Mouse (Mus musculus) lung, postnatal 10 days (tissue): Measurements from ENCODE around the gene Mfng.
A peak's percentile ranks its signal among the peaks of the same experiment; 100 is the strongest.

Experiments used
- DNase-seq: peaks from one replicate; pipeline ENCODE4 v3.0.0; 2021

Mfng gene

DNA sequence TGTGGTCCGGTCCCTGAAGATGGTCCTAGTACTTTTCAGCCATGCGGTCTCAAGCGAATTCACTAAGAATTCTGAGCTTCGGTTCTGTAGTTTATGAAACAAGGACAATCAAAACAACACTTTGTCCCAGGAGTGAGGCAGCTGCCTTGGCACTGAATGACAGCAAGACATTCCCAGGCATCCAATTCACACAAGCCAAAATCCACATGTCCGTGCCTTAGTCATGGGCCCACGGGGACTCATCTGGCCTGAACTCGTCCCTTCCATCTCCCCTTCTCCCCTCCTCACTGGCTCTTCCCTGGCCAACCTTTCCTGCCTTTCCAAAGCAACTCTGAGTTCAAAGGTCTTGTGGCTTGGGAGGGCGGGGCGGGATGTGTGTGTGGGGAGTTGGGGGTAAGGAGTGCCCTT is 13.1 kb upstream of the Mfng start:
- peak; percentile 70 for DNase-seq

DNA sequence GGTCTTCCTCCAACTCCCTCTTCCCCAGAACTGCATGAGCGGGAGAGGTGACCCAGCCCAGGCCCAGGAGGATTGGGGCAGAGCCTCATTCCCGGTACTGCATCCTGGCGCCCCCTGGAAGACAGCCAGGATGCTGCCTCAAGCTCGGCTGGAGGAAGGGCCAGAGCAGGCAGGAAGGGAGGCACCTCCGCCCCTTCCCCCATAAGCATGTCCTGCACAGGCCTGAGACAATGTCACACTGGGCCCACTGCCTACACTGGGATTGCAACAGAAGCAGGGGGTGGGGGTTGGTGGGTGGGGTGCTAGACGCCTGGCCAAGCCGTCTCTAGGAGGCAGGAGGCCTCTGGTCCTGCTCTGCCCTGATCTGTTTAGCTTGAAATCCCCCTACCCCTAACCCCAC is 12.7 kb upstream of the Mfng start:
- DNase-seq, result peak; percentile 92

DNA sequence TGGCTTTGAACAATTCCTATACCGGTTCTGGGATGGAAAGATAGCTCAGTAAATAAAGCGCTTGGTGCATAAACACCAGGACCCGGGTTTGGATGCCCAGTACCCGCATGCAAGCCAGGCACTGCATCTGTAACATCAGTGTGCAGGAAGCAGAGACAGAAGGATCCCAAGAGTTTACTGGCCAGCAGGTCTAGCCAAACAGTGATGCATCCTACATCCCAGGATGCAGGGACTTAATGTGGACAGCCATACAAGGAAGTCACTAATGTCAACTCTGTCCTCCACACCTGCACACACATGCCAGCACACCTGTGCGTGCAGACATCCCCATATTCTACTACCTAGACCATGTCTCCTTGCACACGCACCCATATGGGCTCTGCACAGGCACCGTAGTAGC is 12.0 kb upstream of the Mfng start:
- DNase-seq, result no peak

DNA sequence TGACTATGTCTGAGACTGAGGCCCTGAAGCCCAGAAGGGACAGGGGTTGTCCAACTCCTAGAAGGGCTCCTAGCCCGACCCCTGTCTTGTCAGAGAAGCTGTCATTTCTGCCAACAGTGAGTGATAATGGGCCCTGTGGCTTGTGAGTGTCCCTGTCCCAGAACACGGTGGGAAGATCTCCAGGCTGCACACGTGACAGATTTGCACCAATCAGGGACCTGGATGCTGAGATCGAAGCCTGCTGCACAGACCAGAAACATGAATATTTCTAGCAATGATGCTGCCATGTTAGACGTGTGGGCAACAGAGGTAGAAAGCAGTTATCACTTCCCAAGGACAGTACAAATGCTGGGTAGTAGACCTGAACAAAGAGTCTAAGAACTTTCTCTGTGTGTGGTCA is 11.2 kb upstream of the Mfng start:
- DNase-seq, result no peak

DNA sequence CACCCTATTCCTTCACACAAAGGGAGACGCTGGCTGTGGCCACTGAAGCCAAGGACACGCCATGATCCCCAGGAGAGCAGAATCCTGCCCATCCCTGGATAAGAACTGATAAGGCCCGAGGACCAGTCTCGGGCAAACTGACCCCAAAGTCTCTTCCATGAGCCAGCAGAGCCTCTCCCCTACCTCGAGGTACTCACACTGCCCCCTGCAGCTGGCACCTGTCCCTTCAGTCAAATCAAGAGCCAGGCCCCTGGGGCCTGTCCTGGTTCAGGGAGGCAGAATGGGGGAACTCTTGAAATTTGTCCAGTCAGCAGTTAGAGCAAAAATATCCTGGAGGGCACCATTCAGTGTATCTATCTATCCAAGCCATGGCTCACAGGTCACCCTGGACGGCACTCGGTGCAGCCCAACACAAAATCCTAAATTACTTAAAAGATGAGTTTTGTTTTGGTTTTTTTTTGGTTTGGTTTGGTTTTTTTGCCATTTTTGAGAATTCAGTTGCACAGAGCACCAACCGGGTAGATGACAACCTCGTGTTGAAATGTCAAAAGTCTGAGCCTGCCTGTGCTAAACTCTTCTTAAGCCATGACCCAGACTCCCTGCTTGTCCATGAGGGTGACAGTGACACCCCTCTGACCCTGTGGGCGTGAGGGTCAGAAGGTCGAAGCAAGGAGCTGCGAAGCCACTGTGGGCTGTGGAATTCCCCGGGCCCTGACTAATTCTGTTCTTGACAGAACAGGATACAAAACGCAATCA is 9.3 kb upstream of the Mfng start:
- DNase-seq, result no peak

DNA sequence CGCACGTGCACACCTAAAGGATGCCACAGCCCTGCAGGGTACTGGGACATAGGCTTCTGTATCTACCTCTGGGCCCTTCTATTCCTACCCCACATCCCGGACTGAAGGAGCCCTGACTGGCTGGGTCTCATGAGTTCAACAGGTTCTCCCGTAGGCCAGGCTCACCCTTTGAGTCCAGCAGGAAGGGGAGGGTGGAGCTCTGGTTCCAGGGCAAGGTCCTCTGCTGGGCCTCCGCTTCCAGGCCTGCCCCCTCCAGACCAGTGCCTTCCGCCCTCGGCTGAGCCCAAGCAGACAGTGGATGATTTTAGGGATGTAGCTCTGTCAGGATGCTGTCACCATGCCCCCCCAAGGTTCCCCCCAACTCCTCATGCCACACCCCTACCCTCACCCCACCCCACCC is 7.6 kb upstream of the Mfng start:
- DNase-seq, result no peak

DNA sequence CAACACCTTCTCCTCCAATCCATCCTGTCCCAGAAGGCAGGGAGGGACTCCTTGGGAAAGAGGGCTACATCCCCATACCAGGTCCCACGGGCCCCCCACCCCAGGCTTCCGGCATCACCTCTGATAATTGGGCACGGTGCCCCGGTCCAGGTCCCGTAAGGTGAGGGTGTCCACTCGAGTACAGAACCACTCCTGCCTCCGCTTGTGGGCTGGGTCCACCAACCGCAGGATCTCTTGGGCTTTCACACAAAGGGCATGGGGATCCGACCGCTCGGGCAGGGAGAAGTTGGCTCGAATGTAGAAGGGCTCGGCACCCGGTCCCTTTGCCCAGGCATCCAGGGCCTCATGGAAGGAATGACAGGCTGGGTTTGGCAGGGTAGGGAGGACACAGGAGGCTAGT is 7.1 kb upstream of the Mfng start:
- no peak for DNase-seq

DNA sequence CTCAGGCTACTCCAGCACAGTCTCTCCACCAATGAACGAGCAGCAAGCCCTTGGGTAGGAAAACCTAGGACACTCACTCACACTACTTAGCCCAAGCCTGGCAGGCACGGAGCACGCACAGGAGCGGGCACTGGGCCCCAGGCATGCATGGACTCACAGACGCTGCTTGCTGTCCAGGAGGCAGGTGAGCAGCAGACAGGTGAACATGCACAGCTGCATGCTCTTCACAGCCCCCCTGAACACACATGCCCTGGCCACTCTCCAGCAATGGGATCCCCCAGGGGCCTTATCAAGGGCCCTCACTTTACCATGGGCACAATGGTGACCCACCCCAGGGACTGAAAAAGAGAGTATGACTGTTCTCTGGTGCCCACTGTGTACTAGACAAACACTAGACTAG is 6.4 kb upstream of the Mfng start:
- no peak for DNase-seq

DNA sequence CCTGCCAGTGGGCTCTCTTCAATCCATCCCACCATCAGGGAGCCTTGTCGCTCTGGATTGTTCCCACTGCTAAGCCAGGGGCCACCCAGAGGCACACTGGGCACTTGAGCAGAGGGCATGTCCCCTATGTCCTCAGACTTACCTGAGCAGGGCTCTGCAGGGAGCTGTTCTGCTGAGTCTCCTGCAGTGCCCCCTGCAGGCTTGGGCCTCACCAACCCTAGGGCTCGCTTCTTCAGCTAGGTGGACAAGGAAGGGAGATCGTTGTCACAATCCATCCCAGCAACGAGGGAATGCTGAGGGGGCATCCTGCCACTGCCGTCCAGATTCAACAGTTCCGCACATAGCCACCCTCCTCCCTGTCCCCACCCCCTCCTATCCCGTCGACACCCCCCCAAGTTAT is 6.0 kb upstream of the Mfng start:
- DNase-seq, result no peak

DNA sequence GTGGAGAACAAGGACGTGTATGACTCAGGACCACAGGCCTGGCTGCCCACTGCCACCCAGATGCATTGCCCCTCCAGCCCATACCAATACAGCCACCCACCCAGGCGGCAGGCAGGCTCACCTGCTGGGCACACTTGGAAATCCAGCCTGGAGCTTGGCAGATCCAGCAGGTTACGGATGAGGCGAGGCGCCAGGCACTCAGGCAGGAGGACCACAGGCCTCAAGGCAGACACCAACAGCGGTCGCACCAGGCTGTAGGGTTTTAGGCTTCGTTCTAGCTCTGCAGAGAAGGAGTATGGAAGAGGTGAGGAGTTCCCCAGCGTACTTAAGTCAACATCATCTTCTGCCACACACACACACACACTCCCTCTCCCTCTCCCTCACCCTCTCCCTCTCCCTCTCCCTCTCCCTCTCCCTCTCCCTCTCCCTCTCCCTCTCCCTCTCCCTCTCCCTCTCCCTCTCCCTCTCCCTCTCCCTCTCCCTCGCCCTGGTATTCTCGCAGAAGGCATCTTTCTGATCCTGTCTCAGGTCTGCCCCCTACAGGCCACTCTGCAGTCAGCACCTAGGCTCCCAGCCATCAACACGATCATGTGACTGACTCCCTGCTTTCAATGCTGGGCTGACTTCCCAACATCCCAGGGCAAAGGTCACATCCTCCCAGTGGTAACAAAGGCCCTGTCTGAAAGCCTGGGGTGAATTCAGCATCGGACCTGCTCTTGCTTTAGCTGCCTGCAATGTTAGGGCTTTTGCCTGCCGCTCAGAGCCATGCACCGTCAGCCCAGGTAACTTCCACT is 5.0 kb upstream of the Mfng start:
- peak; percentile 96 for DNase-seq

DNA sequence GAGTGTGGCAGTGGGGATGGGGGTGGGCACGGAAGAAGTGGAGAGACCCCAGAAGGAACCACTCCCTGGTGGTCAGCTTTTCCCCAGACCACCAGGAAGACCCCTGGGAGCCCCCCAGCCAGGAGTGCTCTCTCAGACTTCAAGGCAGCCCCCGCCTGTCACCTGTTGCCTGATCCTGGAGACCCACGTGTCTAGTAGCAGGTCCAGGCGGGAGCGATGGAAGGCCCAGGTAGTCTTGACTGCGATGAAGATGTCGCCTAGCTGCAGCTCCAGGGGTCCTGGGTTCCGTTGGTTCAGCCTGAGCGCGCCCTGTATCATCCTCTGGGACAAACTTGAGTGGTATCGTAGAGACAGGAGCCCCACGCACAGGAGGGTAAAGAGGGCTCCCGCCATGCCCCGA is 419 bp downstream of the Mfng start:
- DNase-seq, result no peak

DNA sequence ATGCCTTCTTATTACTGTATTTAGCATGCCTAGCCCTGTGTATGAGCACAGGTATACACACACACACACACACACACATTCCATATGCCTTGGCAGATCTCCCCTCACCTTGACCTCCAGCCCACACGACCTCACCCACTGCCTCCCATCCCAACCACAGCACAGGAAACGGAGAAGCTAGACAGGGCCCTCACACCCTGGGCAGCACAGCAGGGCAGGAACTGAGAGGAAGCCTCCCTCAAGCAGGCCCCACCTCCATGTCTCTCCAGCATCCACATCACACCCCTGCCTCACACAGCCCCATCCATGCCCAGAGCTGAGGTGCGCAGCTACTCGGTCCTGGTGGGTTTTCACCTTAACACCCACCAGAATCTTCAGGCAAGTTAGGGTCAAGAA is 909 bp downstream of the Mfng start:
- DNase-seq, result peak; percentile 72

DNA sequence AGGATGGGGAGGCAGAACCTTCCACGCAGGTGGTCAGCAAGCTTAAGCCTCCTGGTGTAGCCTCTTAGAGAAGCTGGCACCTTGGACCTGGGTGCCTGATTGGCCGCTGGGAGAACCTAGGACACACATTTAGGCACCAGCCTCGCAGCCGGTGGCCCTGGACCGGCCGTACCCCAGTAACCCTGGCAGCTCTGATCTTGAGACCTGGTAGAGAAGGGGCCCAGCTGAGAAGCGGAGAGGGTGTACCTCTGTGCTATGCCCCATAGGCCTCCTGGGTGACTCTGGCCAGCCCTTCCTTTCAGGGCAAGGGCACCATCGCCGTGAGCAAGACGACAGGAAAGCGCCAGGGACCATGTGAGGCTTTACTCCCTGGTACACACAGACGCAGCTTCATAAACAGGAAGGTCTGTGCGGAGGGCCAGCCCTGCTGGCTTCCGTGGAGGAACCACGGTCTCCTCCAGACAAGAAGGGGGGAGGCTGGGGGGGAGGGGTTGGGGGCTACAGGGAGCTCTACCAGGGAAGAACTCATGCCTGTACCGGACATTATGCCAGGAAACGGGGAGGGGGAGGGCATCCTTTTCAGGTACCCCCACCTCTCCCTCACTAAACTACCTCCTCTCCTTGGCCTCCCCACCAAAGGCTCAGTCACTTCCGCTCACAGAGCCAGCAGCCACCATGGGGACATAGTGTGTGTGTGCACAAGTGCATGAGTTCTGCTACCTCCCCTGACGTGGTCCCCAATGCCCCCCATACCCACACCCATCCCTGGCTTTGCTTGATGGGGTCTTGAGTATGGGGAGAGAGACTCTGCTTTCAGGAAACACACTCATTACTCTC is 1.5 kb downstream of the Mfng start:
- peak; percentile 76 for DNase-seq

DNA sequence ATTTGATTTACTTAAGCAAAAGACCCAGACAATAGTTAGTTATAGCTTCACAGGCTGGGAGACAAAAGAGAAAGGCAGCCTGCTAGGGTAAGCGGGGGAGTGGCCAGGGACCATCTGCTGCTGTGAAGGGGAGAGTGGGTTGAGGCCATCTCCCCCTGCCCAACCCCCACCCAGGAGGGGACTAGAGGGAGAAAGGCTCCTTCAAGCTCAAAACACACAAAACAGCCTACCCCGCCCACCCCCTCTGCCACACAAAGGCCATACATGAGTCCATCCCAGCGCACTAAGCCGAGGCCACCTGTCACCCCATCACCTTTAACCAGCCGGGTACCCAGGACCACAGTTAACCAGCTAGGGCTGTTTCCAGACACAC is 2.3 kb downstream of the Mfng start:
- DNase-seq, result no peak

DNA sequence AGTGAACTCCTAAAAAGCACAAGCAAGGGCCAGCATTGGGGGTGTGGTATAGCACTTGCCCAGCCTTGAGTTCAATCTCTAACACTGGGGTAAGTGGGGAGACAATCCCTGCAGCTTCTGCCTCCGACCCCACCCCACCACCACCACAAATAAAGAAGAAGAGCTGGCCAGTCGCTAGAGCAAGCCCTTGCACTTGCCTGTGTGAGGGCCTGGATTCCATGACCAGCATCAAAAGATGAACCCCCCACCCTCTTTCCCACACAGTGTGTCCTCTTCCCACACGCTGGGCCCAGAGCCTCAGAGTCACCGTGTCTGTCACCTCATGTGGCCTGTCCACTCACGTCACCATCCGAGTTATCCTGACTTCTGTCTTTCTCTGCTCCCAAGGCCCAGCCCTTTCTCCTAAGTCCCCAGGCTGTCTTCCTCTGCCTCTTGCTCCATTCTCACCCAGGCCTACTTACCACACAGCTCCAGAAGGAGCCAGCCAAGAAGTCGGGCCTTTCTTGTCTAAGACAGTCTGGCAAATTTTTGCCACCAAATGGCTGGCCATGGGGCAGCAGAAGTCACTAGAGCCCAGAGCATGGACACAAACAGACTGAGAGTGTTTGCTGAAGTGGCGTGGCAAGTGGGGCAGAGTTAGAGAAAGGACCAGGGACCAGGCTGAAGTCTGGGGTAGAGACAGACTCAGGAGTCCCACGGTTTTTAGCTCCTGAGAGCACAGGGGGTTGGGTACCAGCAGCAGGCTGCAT is 2.9 kb downstream of the Mfng start:
- no peak for DNase-seq

DNA sequence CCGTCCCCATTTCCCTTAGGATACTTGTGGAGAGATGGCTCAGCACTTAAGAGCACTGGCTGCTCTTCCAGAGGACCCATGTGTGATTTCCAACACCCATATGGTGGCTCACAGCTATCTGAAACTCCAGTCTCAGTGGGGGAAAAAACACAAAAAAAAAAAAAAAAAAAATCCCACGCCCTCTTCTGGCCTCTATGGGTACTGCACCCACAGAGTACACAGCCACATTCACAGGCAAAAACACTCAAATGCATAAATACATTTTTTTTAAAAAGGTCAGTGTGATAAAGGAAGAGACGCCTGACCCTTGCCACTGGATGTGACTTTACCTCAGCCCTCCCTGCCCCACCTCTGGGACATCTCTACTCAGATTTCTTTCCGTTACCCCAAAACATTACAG is 4.2 kb downstream of the Mfng start:
- no peak for DNase-seq

DNA sequence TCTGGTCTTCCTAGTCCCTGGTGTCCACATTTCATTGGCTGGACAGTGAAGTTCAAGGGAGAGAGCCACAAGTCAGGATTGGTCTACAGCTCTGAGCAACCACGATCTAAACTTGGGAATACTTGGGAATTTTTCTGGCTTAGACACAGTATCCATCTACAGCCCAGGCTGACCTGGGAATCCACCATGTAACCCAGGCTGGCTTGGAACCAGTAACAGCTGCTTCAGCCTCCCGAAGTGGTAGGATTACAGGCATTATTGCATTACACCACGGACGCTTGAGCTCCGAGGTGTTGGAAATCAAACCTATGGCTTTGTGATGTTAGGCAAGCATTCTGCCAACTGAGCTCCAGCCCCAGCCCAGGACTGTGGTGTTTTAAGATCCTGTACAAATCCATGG is 9.6 kb downstream of the Mfng start:
- no peak for DNase-seq

DNA sequence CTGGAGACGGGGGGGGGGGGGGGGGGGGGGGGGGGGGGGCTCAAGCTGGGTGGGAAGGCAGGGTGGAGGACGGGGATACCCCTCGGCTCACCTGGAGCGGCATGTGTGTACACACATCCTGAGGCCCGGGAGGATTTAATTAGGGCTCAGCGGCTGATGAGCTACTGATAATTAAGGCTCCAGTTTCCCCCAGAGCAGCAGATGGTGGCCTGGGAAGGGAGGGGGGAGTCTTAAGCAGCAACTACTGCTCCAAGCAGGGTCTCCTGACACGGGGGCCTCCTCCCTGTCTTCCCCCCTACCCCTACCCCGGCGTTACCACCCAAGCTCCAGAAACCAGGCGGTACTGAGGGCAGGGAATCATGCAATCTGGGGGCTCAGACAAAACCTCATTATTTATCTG is 10.1 kb downstream of the Mfng start:
- DNase-seq, result no peak

DNA sequence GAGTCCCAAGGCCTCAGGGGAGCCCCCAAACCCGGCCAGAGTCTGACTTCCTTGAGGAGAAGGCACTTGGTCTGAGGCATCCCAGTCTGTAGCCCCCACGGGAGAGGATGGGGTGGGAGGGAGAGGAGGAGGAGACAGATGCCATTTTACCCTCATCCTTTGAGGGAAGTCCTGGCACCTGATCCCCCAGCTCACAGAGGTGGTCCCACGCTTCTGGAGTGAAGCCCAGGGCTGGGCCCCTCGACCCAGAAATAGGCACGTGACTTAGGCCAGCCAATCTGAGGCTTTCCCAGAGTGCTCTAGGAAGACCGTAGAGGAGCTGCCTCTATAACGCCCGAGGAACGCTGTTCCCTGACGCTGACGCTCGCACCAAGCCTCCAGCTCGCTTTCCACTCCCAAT is 12.2 kb downstream of the Mfng start:
- no peak for DNase-seq

DNA sequence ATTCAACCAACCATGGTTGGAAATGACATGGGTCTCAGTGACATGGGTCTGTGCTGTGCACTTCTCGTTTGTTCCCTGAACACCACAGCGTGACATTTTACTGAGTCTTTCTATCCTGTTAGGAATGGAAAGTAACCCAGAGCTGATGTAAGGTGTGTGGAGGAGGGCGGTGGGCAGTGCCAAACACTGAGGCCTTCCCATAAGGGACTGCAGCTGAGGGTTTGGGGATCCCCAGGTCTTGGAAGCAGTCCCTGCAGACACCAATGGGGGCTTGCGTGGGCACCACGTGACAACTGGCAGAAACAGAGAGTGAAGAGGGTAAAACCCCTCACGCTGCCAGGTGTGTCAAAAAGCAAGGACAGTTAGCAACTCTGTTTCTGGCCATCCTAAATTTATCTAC is 15.1 kb downstream of the Mfng start:
- DNase-seq, result no peak

DNA sequence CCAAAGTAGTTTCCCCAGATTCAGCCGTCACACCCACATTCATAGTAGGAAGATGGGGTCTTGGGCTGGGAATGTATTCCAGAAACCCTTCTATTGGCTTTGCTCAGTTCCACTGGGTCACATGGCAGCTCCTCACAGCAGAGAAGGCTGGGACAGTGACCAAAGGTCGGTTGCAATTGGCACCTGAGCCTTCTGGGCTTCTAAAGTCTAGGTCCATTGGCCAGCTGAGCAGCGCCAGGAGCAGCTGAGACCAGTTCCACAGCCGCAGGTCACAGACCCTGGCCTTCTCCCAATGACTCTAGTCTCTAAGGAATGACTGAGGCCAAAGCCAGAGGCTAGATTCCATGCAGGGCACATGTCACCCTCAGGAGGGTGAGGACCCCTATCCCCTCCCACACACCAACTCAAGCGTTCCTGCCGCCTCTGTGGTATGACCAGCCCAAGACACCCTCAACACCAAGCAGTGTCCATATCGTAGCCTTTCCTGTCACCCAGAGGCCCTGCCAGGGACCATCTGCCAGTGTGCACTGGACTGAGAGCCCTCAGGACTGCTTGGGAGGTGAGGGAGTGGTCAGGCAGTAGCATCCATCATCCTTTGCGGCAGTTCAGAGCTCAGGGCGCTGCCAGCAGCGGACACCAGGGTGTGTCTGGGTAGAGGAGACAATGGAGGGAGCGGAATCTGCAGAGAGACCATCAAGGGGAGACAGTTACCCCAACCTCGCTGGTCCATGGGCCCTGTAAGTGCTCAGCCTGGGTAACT is 17.1 kb downstream of the Mfng start:
- DNase-seq, result no peak

DNA sequence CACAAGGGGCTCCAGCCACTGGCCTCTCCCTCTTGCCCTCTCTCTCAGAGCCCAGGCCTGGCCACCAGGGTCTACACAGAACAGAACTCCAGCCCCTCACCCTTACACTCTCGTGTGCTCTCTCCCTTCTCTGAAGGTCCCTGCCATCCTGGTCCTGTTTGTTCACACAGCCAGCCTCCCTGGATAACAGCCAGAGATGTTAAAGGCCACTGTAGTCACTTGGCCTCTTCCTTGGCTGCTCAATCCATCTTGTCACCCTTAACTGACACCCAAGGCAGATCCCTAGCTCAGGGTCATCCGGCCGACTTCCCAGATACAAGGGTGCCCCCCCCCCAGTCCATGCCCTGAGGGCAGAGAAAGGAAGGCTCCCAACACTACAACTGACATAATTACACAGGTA is 18.0 kb downstream of the Mfng start:
- no peak for DNase-seq
